Mouse (Mus musculus): ENCODE results near the gene Gm44596. TPM values are rescaled to one million over a fixed set of nuclear protein-coding genes. Genes with fewer than 3 reads are reported as not detected.

Gene Gm44596
- not detected for total RNA-seq (2021)
- not detected in 2 replicates for polyA plus RNA-seq (2012; rRNA removed)
- long read RNA-seq = 0 reads

DNA sequence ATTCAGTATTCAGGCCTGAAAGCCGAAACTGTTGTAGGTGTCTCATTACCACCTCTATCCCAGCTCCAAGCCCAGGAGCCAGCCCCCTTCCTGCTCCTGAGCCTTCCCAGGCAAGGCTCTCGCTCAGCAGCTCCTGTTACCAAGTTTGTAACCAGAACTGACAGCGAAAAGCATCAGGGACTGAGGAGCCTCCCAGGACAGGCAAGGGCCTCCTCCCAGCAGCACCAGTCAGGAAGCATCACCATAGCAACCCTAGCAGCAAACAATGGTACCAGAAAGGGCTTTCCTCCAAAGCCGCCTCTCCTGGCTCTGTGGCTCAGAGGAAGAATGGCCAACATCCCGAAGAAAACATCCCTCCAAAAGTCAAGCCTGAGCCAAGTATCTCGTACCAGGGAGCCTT, at the start of gene Gm44596, which contains the start of gene Tex52:
Gene Gm44596 (plus strand): TSS at position 312 of the 400 bp plus-strand sequence.
Gene Tex52 (plus strand): TSS at position 265 of the 400 bp plus-strand sequence.
- intact Hi-C loops (cut with DNase I) = no loop called here
- Histone ChIP-seq H3K4me1 (ENCODE audit: control insufficient read depth, insufficient read depth, low read length) (no peaks in the 10 kb centered on the region), H3K79me2 (replicated peaks; ENCODE audit: control insufficient read depth, insufficient read depth, low read length) (no peaks in the 10 kb centered on the region), H3K4me3 (no peak within 1 kb of the TSS), H3K36me3 (ENCODE audit: control insufficient read depth, insufficient read depth, low read length) (no peaks in the 10 kb centered on the region), H3K9ac (ENCODE audit: low read depth, low read length) (no peak within 1 kb of the TSS), H3K27ac (no peak within 1 kb of the TSS; the same call in 1 of the 2 replicates), H3K27me3 (ENCODE audit: control insufficient read depth, insufficient read depth, low read length) (no peaks in the 10 kb centered on the region)
- no peak for TF ChIP-seq POLR2A (IDR thresholded peaks at IDR 0.05; ENCODE audit: insufficient read depth, low read depth, low read length)
- peak in 1 of 2 experiments; percentile 54 for DNase-seq
- WGBS = 27% methylated on average over 6 of the region's 6 CpGs

DNA sequence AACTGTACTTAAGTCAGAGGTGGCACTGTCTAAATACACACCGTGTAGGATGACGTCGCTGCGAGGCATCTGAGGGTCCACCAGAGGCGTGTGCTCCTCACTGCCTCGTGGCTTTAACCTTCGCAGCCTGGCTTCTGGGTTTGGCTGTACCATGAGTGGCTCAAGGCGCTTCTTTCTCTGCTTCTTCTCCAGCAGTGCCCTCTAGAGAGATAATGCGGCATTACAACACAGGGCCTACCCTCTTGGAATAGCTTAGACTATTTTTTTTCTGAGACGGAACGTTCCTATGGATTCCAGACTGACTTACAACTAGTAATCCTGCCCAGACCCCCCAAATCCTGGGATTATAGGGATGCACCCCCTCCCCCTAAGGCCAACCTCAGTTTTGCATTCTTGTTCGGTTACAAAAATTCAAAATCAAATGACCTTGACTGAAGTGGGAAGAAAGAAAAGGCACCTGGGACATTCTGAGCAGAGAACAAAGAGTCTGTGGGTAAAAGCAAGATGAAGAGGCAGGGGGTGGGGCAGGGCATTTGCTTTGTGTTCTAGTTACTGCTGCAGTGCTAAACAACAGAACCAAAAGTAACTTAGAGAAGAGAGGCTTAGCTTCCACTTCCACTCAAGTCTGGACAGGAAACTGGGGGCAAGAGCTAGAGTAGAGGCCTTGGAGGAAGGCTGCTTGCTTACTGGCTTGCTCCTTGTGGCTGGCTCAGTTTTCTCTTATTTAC, 40.7 kb upstream of the Gm44596 start:
- no peak overlapping the region for H3K9ac ChIP-seq (ENCODE audit: low read depth, low read length)
- TF ChIP-seq CTCF (IDR thresholded peaks at IDR 0.05) (peak; percentile 71), EP300 (IDR thresholded peaks at IDR 0.05; ENCODE audit: insufficient read depth, low read depth, low read length) (no peak), POLR2A (IDR thresholded peaks at IDR 0.05; ENCODE audit: insufficient read depth, low read depth, low read length) (no peak)
- intact Hi-C loops (cut with DNase I) = no loop called here
- peak; percentile 48 to 66 for DNase-seq
- H3K27me3 ChIP-seq (ENCODE audit: control insufficient read depth, insufficient read depth, low read length) = no peaks in the 10 kb centered on the region
- H3K4me1 ChIP-seq (ENCODE audit: control insufficient read depth, insufficient read depth, low read length) = peaks cover 1% of the 10 kb centered on the region; the same call in 1 of the 2 replicates
- H3K36me3 ChIP-seq (ENCODE audit: control insufficient read depth, insufficient read depth, low read length) = no peaks in the 10 kb centered on the region
- H3K4me3 ChIP-seq = no peak overlapping the region
- 30% methylated on average over 12 of the region's 12 CpGs for WGBS
- no peak overlapping the region for H3K27ac ChIP-seq
- H3K79me2 ChIP-seq (replicated peaks; ENCODE audit: control insufficient read depth, insufficient read depth, low read length) = no peaks in the 10 kb centered on the region

DNA sequence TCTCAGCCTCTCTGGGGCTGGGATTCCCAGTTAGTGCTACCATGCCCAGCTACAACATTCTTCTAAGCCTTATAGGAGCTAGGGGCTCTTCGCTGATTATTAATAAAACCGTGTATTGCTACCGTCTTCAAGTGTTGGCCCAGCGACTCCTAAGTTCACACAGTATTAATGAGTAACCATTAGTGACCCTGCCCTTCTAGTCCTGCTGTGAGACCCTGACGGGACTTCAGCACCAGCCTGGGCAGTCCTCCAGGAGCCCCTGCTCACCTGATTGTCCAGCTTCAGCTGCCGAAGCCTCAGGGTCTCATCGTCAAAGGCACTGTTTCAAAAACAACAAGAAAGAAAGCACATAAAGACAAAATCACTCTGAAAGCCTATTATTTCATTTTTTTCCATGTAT, 37.8 kb upstream of the Gm44596 start:
- intact Hi-C loops (cut with DNase I) = no loop called here
- WGBS = 88% methylated on average over 7 of the region's 7 CpGs
- no peak for DNase-seq
- Histone ChIP-seq H3K27ac (no peak overlapping the region), H3K27me3 (ENCODE audit: control insufficient read depth, insufficient read depth, low read length) (no peaks in the 10 kb centered on the region), H3K4me3 (no peak overlapping the region), H3K79me2 (replicated peaks; ENCODE audit: control insufficient read depth, insufficient read depth, low read length) (peaks cover 2% of the 10 kb centered on the region; the same call in 1 of the 2 replicates), H3K36me3 (ENCODE audit: control insufficient read depth, insufficient read depth, low read length) (no peaks in the 10 kb centered on the region), H3K9ac (ENCODE audit: low read depth, low read length) (no peak overlapping the region), H3K4me1 (ENCODE audit: control insufficient read depth, insufficient read depth, low read length) (peaks cover 1% of the 10 kb centered on the region; the same call in 1 of the 2 replicates)
- no peak for TF ChIP-seq CTCF (IDR thresholded peaks at IDR 0.05)
- TF ChIP-seq POLR2A (IDR thresholded peaks at IDR 0.05; ENCODE audit: insufficient read depth, low read depth, low read length) = no peak
- TF ChIP-seq EP300 (IDR thresholded peaks at IDR 0.05; ENCODE audit: insufficient read depth, low read depth, low read length) = no peak

DNA sequence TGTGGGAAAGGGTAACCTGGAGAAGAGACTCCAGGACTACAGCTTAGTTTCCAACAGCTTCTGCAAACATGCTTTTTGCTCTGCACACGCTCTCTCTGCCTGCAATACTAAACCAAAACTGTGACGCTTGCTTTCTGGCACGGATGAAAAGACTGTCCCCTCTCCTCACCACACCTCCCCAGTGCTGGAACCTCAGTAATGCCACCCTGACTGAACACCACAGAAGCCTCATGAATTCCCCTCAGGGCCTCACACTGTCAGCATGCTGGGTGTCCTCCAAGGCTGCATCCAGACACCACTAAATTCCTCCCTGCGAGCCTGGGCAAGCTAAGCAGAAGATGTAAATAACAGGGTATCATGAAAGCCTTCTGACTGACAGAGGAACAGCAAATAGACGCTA, 36.4 kb upstream of the Gm44596 start:
- Histone ChIP-seq H3K4me1 (ENCODE audit: control insufficient read depth, insufficient read depth, low read length) (peaks cover 1% of the 10 kb centered on the region; the same call in 1 of the 2 replicates), H3K27me3 (ENCODE audit: control insufficient read depth, insufficient read depth, low read length) (no peaks in the 10 kb centered on the region), H3K36me3 (ENCODE audit: control insufficient read depth, insufficient read depth, low read length) (no peaks in the 10 kb centered on the region), H3K27ac (no peak overlapping the region), H3K4me3 (no peak overlapping the region), H3K9ac (ENCODE audit: low read depth, low read length) (no peak overlapping the region), H3K79me2 (replicated peaks; ENCODE audit: control insufficient read depth, insufficient read depth, low read length) (peaks cover 2% of the 10 kb centered on the region; the same call in 1 of the 2 replicates)
- TF ChIP-seq POLR2A (IDR thresholded peaks at IDR 0.05; ENCODE audit: insufficient read depth, low read depth, low read length) (no peak), CTCF (IDR thresholded peaks at IDR 0.05) (no peak), EP300 (IDR thresholded peaks at IDR 0.05; ENCODE audit: insufficient read depth, low read depth, low read length) (no peak)
- WGBS = 55% methylated on average over 5 of the region's 5 CpGs
- DNase-seq = no peak
- intact Hi-C loops (cut with DNase I) = no loop called here

DNA sequence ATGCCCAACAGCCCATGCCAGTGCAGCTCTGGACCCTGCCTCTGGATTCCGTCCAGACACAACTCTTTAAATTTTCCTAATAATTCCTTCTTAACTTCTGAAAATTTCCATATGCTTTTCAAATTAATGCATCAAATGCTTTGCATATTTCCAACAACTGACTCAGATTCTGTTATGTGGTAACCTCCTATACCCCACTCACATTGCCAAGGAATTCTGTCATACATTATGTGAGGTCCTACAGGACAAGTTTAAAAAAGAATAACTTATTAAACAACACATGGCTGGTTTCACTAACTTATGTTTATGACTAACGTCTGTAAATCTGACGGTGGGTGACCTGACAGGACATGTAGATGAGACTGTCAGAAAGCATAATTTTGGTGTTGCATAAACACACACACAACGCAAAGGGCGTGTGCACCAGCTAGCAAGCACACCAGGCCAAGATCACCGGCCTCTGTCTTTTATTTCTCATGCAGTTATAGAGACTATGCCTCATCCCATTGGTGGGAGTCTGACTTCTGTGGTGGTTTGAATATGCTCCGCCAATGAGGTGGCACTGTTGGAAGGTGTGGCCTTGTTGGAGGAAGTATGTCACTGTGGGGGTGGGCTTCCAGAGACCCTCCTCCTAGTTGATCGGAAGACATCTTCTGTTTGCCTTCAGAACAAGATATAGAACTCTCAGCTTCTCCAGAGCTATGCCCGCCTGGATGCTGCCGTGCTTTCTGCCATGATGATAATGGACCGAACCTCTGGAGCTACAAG, 33.2 kb upstream of the Gm44596 start:
- WGBS = 90% methylated on average over 11 of the region's 11 CpGs

More for the DNA sequence above, 33.2 kb upstream of the Gm44596 start:
- Histone ChIP-seq H3K27me3 (ENCODE audit: control insufficient read depth, insufficient read depth, low read length) (no peaks in the 10 kb centered on the region), H3K27ac (no peak overlapping the region), H3K9ac (ENCODE audit: low read depth, low read length) (no peak overlapping the region), H3K4me1 (ENCODE audit: control insufficient read depth, insufficient read depth, low read length) (no peaks in the 10 kb centered on the region; the same call in 1 of the 2 replicates), H3K4me3 (no peak overlapping the region), H3K79me2 (replicated peaks; ENCODE audit: control insufficient read depth, insufficient read depth, low read length) (peaks cover 2% of the 10 kb centered on the region; the same call in 1 of the 2 replicates), H3K36me3 (ENCODE audit: control insufficient read depth, insufficient read depth, low read length) (no peaks in the 10 kb centered on the region)
- no peak for DNase-seq
- intact Hi-C loops (cut with DNase I) = no loop called here
- TF ChIP-seq CTCF (IDR thresholded peaks at IDR 0.05) = no peak
- no peak for TF ChIP-seq EP300 (IDR thresholded peaks at IDR 0.05; ENCODE audit: insufficient read depth, low read depth, low read length)

Data from heart, adult 2 months (tissue).